ENCODE assay signal across 14 mouse cellular contexts in the genomic region with DNA sequence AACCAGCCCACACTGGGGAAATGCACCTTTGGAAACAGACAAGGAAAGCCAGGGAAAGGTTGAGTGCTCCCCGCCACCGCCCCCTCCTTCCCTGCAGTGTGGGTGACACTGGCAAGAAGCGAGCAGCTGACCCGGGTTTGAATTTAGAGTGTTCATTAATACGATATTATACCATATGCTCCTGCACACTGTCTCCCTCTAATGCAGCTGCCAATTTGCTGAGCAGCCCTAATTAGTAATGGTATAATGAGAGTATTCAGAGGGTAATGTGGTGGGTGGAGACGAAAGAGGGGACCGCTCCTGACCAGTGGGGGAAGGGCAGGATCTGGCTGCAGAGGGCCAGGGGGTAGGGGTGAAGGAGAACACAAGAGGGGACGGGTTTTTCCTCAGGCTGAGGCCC.
DNase-seq lines count a peak whose midpoint lies in the region; ATAC-seq and TF ChIP-seq lines count a peak whose summit lies in the region.
"Had no signal": no experiment of that assay in that cellular context is flagged by ENCODE, and none has a peak within 500 bp of the region (broad histone marks: within the 10 kb centered on the region; RNA-seq: fewer than 3 reads in every experiment).

No protein-coding gene starts in this region.

- no peak overlapping the region for H3K4me2 ChIP-seq in kidney, embryonic 14.5 days (replicated peaks; ENCODE audit: low read depth, low read length)
- peak overlapping the region; percentile 11; the same call in 1 of the 2 replicates for H3K4me2 ChIP-seq in forebrain, embryonic 13.5 days
- H3K4me2 ChIP-seq in hindbrain, embryonic 15.5 days = no peak overlapping the region
- no peak overlapping the region for H3K4me2 ChIP-seq in neural tube, embryonic 13.5 days
- H3K4me2 ChIP-seq: embryonic facial prominence, embryonic 12.5 days; liver, embryonic 12.5 days had no signal

- H3K27ac ChIP-seq in kidney, embryonic 14.5 days (ENCODE audit: low read depth, low read length) = no peak overlapping the region
- H3K27ac ChIP-seq in forebrain, embryonic 13.5 days = 0 out of 2 replicates have a peak overlapping the region, but pooled peaks have one; percentile 49
- H3K27ac ChIP-seq in hindbrain, embryonic 15.5 days (replicated peaks) = peak overlapping the region; percentile 62
- H3K27ac ChIP-seq in neural tube, embryonic 13.5 days (replicated peaks) = peak overlapping the region; percentile 46; the same call in 1 of the 2 replicates
- H3K27ac ChIP-seq: embryonic facial prominence, embryonic 12.5 days; kidney, postnatal 0 days; left cerebral cortex, adult 2 months; liver, embryonic 12.5 days had no signal

- TF ChIP-seq POLR2A in lung, adult 2 months (IDR thresholded peaks at IDR 0.05; ENCODE audit: borderline replicate concordance, extremely low read depth, low read depth, low read length) = no peak

- no peaks in the 10 kb centered on the region for H3K9me3 ChIP-seq in kidney, embryonic 14.5 days (ENCODE audit: control insufficient read depth, low read length)
- no peaks in the 10 kb centered on the region for H3K9me3 ChIP-seq in forebrain, embryonic 13.5 days (replicated peaks)
- H3K9me3 ChIP-seq in hindbrain, embryonic 15.5 days = no peaks in the 10 kb centered on the region
- H3K9me3 ChIP-seq in neural tube, embryonic 13.5 days = no peaks in the 10 kb centered on the region
- H3K9me3 ChIP-seq: embryonic facial prominence, embryonic 12.5 days; liver, embryonic 12.5 days had no signal

- no peak for TF ChIP-seq CTCF in lung, adult 2 months (IDR thresholded peaks at IDR 0.05; ENCODE audit: insufficient read depth, low read length)

- no peak for ATAC-seq in kidney, embryonic 14.5 days (ENCODE audit: low FRiP score, low TSS enrichment)
- peak; percentile 94 for ATAC-seq in forebrain, embryonic 13.5 days
- ATAC-seq in hindbrain, embryonic 15.5 days (ENCODE audit: low FRiP score, low read depth) = peak; percentile 74
- ATAC-seq in neural tube, embryonic 13.5 days (ENCODE audit: low read depth) = peak; percentile 77
- ATAC-seq in activated CD4-positive, CD25-positive, alpha-beta regulatory T cell, adult 4 months = no peak
- ATAC-seq: liver, embryonic 12.5 days had no signal

- no peak overlapping the region for H3K9ac ChIP-seq in kidney, embryonic 14.5 days (ENCODE audit: low read depth, low read length)
- H3K9ac ChIP-seq in forebrain, embryonic 13.5 days = no peak overlapping the region
- no peak overlapping the region for H3K9ac ChIP-seq in hindbrain, embryonic 15.5 days
- H3K9ac ChIP-seq in neural tube, embryonic 13.5 days = no peak overlapping the region
- H3K9ac ChIP-seq: embryonic facial prominence, embryonic 12.5 days; liver, embryonic 12.5 days had no signal

- DNase-seq in kidney, postnatal 25 days = peak; percentile 14 to 66
- no peak for DNase-seq in lung, adult 2 months
- DNase-seq in right cerebral cortex, postnatal 25 days = no peak
- DNase-seq: cerebellum, adult 8-10 months; lung, postnatal 10 days had no signal

- H3K36me3 ChIP-seq in kidney, embryonic 14.5 days (ENCODE audit: control insufficient read depth, insufficient read depth, low read length) = no peaks in the 10 kb centered on the region
- no peaks in the 10 kb centered on the region for H3K36me3 ChIP-seq in forebrain, embryonic 13.5 days (ENCODE audit: poor library complexity, severe bottlenecking)
- no peaks in the 10 kb centered on the region for H3K36me3 ChIP-seq in hindbrain, embryonic 15.5 days
- H3K36me3 ChIP-seq in neural tube, embryonic 13.5 days = no peaks in the 10 kb centered on the region
- H3K36me3 ChIP-seq: embryonic facial prominence, embryonic 12.5 days; liver, embryonic 12.5 days had no signal

- H3K27me3 ChIP-seq in kidney, embryonic 14.5 days (ENCODE audit: control insufficient read depth, insufficient read depth, low read length) = peaks cover 16% of the 10 kb centered on the region; the same call in 1 of the 2 replicates
- H3K27me3 ChIP-seq in forebrain, embryonic 13.5 days = peaks cover 79% of the 10 kb centered on the region
- no peaks in the 10 kb centered on the region for H3K27me3 ChIP-seq in hindbrain, embryonic 15.5 days
- H3K27me3 ChIP-seq in neural tube, embryonic 13.5 days = peaks cover 56% of the 10 kb centered on the region

- H3K4me3 ChIP-seq in kidney, embryonic 14.5 days (ENCODE audit: low read length) = no peak overlapping the region
- H3K4me3 ChIP-seq in forebrain, embryonic 13.5 days = no peak overlapping the region
- no peak overlapping the region for H3K4me3 ChIP-seq in hindbrain, embryonic 15.5 days
- H3K4me3 ChIP-seq in neural tube, embryonic 13.5 days = no peak overlapping the region
- H3K4me3 ChIP-seq in lung, adult 2 months (replicated peaks; ENCODE audit: extremely low read depth, low read depth, low read length) = no peak overlapping the region
- H3K4me3 ChIP-seq: embryonic facial prominence, embryonic 12.5 days; left cerebral cortex, adult 2 months; liver, embryonic 12.5 days had no signal

- H3K4me1 ChIP-seq in kidney, embryonic 14.5 days (ENCODE audit: control insufficient read depth, insufficient read depth, low read length) = peaks cover 7% of the 10 kb centered on the region; the same call in 1 of the 2 replicates
- peaks cover 42% of the 10 kb centered on the region for H3K4me1 ChIP-seq in forebrain, embryonic 13.5 days
- peaks cover 36% of the 10 kb centered on the region for H3K4me1 ChIP-seq in hindbrain, embryonic 15.5 days (replicated peaks)
- H3K4me1 ChIP-seq in neural tube, embryonic 13.5 days (replicated peaks) = peaks cover 52% of the 10 kb centered on the region
- H3K4me1 ChIP-seq in lung, adult 2 months (ENCODE audit: control insufficient read depth, insufficient read depth, low read length) = no peaks in the 10 kb centered on the region
- H3K4me1 ChIP-seq: embryonic facial prominence, embryonic 12.5 days; liver, embryonic 12.5 days had no signal

- WGBS in kidney, embryonic 14.5 days = 23% methylated on average over 8 of the region's 8 CpGs
- WGBS in forebrain, embryonic 13.5 days = 5% methylated on average over 8 of the region's 8 CpGs
- 10% methylated on average over 8 of the region's 8 CpGs for WGBS in hindbrain, embryonic 15.5 days
- 8% methylated on average over 8 of the region's 8 CpGs for WGBS in neural tube, embryonic 13.5 days
- WGBS in lung, adult 2 months = 54% methylated on average over 8 of the region's 8 CpGs

Comparison
In these comparisons a context has a peak if more than half of its experiments do, and no peak if none do; other contexts are left out.
1. DNase-seq: peak in kidney, postnatal 25 days (2 of 2); none in lung, adult 2 months (single experiment) and right cerebral cortex, postnatal 25 days (single experiment).
2. ATAC-seq: peak in forebrain, embryonic 13.5 days (single experiment), hindbrain, embryonic 15.5 days (single experiment) and neural tube, embryonic 13.5 days (single experiment); none in kidney, embryonic 14.5 days (single experiment) and activated CD4-positive, CD25-positive, alpha-beta regulatory T cell, adult 4 months (single experiment).